In genomic region chr7:113768174-113768935, GRCm38 (mm10) we compare ENCODE assay signal across 9 mouse cellular contexts. TPM values are rescaled to one million over a fixed set of nuclear protein-coding genes. Genes with fewer than 3 reads are reported as not detected.
A peak's percentile ranks its signal among the peaks of the same experiment; 100 is the strongest.
DNase-seq lines count a peak whose midpoint lies in the region; ATAC-seq lines count a peak whose summit lies in the region.
"Had no signal": no experiment of that assay in that cellular context is flagged by ENCODE, and none has a peak within 500 bp of the region (broad histone marks: within the 10 kb centered on the region; RNA-seq: fewer than 3 reads in every experiment).

No protein-coding gene starts in this region.

- DNase-seq in kidney, adult 9 months, result no peak
- peak; percentile 85 for DNase-seq in midbrain, embryonic 11.5 days (ENCODE audit: low spot score, missing footprints)
- DNase-seq in right cerebral cortex, adult 18-20 months, result no peak
- no peak for DNase-seq in urinary bladder, adult 18-20 months (ENCODE audit: low spot score in 2 of 2)
- DNase-seq: cerebellum, adult 18-20 months had no signal

- ATAC-seq in kidney, embryonic 16.5 days (ENCODE audit: low FRiP score, low TSS enrichment), result no peak
- ATAC-seq in embryonic facial prominence, embryonic 12.5 days (ENCODE audit: insufficient number of reproducible peaks, insufficient read depth, low FRiP score, low TSS enrichment), result no peak
- no peak for ATAC-seq in forebrain, embryonic 13.5 days
- ATAC-seq in midbrain, embryonic 11.5 days (ENCODE audit: low FRiP score), result no peak
- ATAC-seq: intestine, embryonic 15.5 days had no signal

- H3K4me2 ChIP-seq in kidney, embryonic 16.5 days (replicated peaks; ENCODE audit: low read depth, low read length), result 0 out of 2 replicates have a peak overlapping the region, but pooled peaks have one; percentile 5
- H3K4me2 ChIP-seq in embryonic facial prominence, embryonic 12.5 days (replicated peaks), result peak overlapping the region; percentile 92; the same call in 1 of the 2 replicates
- peak overlapping the region; percentile 99; the same call in 1 of the 2 replicates for H3K4me2 ChIP-seq in forebrain, embryonic 13.5 days
- H3K4me2 ChIP-seq in midbrain, embryonic 11.5 days, result peak overlapping the region; percentile 98
- H3K4me2 ChIP-seq: intestine, embryonic 15.5 days had no signal

- peaks cover 11% of the 10 kb centered on the region for H3K4me1 ChIP-seq in kidney, embryonic 16.5 days (ENCODE audit: insufficient read depth, low read length)
- H3K4me1 ChIP-seq in embryonic facial prominence, embryonic 12.5 days, result peaks cover 20% of the 10 kb centered on the region; the same call in 1 of the 2 replicates
- H3K4me1 ChIP-seq in forebrain, embryonic 13.5 days, result peaks cover 36% of the 10 kb centered on the region
- peaks cover 15% of the 10 kb centered on the region for H3K4me1 ChIP-seq in midbrain, embryonic 11.5 days (ENCODE audit: control insufficient read depth, insufficient read depth, low read length)

- H3K9ac ChIP-seq in kidney, embryonic 16.5 days (replicated peaks; ENCODE audit: low read length), result no peak overlapping the region
- no peak overlapping the region for H3K9ac ChIP-seq in embryonic facial prominence, embryonic 12.5 days
- no peak overlapping the region for H3K9ac ChIP-seq in forebrain, embryonic 13.5 days
- peak overlapping the region; percentile 68 for H3K9ac ChIP-seq in midbrain, embryonic 11.5 days (ENCODE audit: low read length)
- H3K9ac ChIP-seq: intestine, embryonic 15.5 days had no signal

- H3K27me3 ChIP-seq in kidney, embryonic 16.5 days (ENCODE audit: insufficient read depth, low read length), result peaks cover 29% of the 10 kb centered on the region
- peaks cover 37% of the 10 kb centered on the region for H3K27me3 ChIP-seq in embryonic facial prominence, embryonic 12.5 days
- peaks cover 57% of the 10 kb centered on the region for H3K27me3 ChIP-seq in forebrain, embryonic 13.5 days
- H3K27me3 ChIP-seq in midbrain, embryonic 11.5 days (ENCODE audit: control insufficient read depth, insufficient read depth, low read length), result peaks cover 25% of the 10 kb centered on the region

- H3K36me3 ChIP-seq in kidney, embryonic 16.5 days (ENCODE audit: insufficient read depth, low read length), result no peaks in the 10 kb centered on the region
- no peaks in the 10 kb centered on the region for H3K36me3 ChIP-seq in embryonic facial prominence, embryonic 12.5 days
- H3K36me3 ChIP-seq in forebrain, embryonic 13.5 days (ENCODE audit: poor library complexity, severe bottlenecking), result no peaks in the 10 kb centered on the region
- no peaks in the 10 kb centered on the region for H3K36me3 ChIP-seq in midbrain, embryonic 11.5 days (ENCODE audit: control insufficient read depth, insufficient read depth, low read length)
- H3K36me3 ChIP-seq: intestine, embryonic 15.5 days had no signal

- no peak overlapping the region for H3K27ac ChIP-seq in kidney, embryonic 16.5 days (ENCODE audit: low read length)
- H3K27ac ChIP-seq in embryonic facial prominence, embryonic 12.5 days, result no peak overlapping the region
- H3K27ac ChIP-seq in forebrain, embryonic 13.5 days, result no peak overlapping the region
- peak overlapping the region; percentile 1; the same call in 1 of the 2 replicates for H3K27ac ChIP-seq in midbrain, embryonic 11.5 days (ENCODE audit: low read depth, low read length)
- H3K27ac ChIP-seq: intestine, embryonic 15.5 days had no signal

- H3K4me3 ChIP-seq in kidney, embryonic 16.5 days (ENCODE audit: low read length), result no peak overlapping the region
- H3K4me3 ChIP-seq in embryonic facial prominence, embryonic 12.5 days, result no peak overlapping the region
- H3K4me3 ChIP-seq in forebrain, embryonic 13.5 days, result no peak overlapping the region
- H3K4me3 ChIP-seq in midbrain, embryonic 11.5 days (ENCODE audit: low read depth, low read length), result peak overlapping the region; percentile 57
- H3K4me3 ChIP-seq: intestine, embryonic 15.5 days had no signal

- H3K9me3 ChIP-seq in kidney, embryonic 16.5 days (ENCODE audit: low read length), result 0 out of 2 replicates have a peak, but pooled peaks cover under 1% of the 10 kb centered on the region
- no peaks in the 10 kb centered on the region for H3K9me3 ChIP-seq in embryonic facial prominence, embryonic 12.5 days
- H3K9me3 ChIP-seq in forebrain, embryonic 13.5 days (replicated peaks), result peaks cover 5% of the 10 kb centered on the region; the same call in 1 of the 2 replicates
- H3K9me3 ChIP-seq in midbrain, embryonic 11.5 days (ENCODE audit: control insufficient read depth, low read length), result no peaks in the 10 kb centered on the region
- H3K9me3 ChIP-seq: intestine, embryonic 15.5 days had no signal

- WGBS in kidney, embryonic 16.5 days, result 66% methylated on average over 6 of the region's 6 CpGs
- WGBS in embryonic facial prominence, embryonic 12.5 days, result 50% methylated on average over 6 of the region's 6 CpGs
- 51% methylated on average over 6 of the region's 6 CpGs for WGBS in forebrain, embryonic 13.5 days
- WGBS in midbrain, embryonic 11.5 days, result 52% methylated on average over 6 of the region's 6 CpGs

RNA-seq across cellular contexts. Expression of gene Spon1, which starts 2.6 kb away (rescaled TPM):
- polyA plus RNA-seq in kidney, embryonic 16.5 days (2015; fragmentation: Nextera tagmentation; extraction: Ambion mirVana), result 12.6 and 13.7 TPM in 2 replicates
- 22.7 and 25.9 TPM in 2 replicates for polyA plus RNA-seq in embryonic facial prominence, embryonic 12.5 days (2016; fragmentation: Nextera tagmentation; extraction: Ambion mirVana)
- polyA plus RNA-seq in forebrain, embryonic 13.5 days (2015; fragmentation: Nextera tagmentation; extraction: Ambion mirVana), result 7.1 and 12.8 TPM in 2 replicates
- polyA plus RNA-seq in midbrain, embryonic 11.5 days (2014; fragmentation: Nextera tagmentation; extraction: Ambion mirVana), result 61.3 and 62.3 TPM in 2 replicates

Comparison
In these comparisons a context has a peak if more than half of its experiments do, and no peak if none do; other contexts are left out.
1. H3K4me2 ChIP-seq: peak in every context shown above with its lines; median percentile 99 in forebrain, embryonic 13.5 days; 98 in midbrain, embryonic 11.5 days; 92 in embryonic facial prominence, embryonic 12.5 days; 5 in kidney, embryonic 16.5 days.